Mouse (Mus musculus) erythroid progenitor cell, adult 5-6 weeks (primary cell): ENCODE data around the gene Trio. TPM values are rescaled to one million over a fixed set of nuclear protein-coding genes. Genes with fewer than 3 reads are reported as not detected.

Experiments
- ATAC-seq: replicated peaks from 2 replicates; pipeline ENCODE4 v1.8.0; 2016; ENCODE audit warnings: moderate number of reproducible peaks, mild to moderate bottlenecking, moderate TSS enrichment, inconsistent platforms; ENCODE audit not compliant: poor library complexity, low FRiP score, severe bottlenecking
- total RNA-seq, 2 experiments: library from RNA; stranded (forward) in 1 of 2; stranded (reverse) in 1 of 2; fragments of 150-400 nt in 1 of 2; fragments of 186-747, 209-891 nt in 1 of 2; gene quantifications; 2 replicates each; pipeline versions ENCODE4 v1.2.3 to v1.2.4; 2015 to 2017; ENCODE audit warnings: low replicate concordance in 2 of 2

Gene Trio
- total RNA-seq, 2 experiments from 2014 or later: 3.4 to 6.3 TPM

GRCm38 (mm10) chr15:27931459-27931858, 94.2 kb downstream of the Trio start:
- no peak for ATAC-seq

GRCm38 (mm10) chr15:27927614-27928013, 98.0 kb downstream of the Trio start:
- no peak for ATAC-seq

GRCm38 (mm10) chr15:27926941-27927340, 98.7 kb downstream of the Trio start:
- ATAC-seq: no peak

GRCm38 (mm10) chr15:27926450-27926849, 99.2 kb downstream of the Trio start:
- ATAC-seq: no peak

- ATAC-seq: no peak
Measured at GRCm38 (mm10) chr15:27925865-27926264, 99.8 kb downstream of the Trio start.

GRCm38 (mm10) chr15:27925004-27925635, 100.5 kb downstream of the Trio start:
- ATAC-seq: no peak

GRCm38 (mm10) chr15:27923987-27924341, 101.7 kb downstream of the Trio start:
- ATAC-seq: no peak

GRCm38 (mm10) chr15:27923280-27923986, 102.2 kb downstream of the Trio start:
- 0 out of 2 replicates have a peak, but pooled peaks have one; percentile 57 for ATAC-seq

- ATAC-seq: no peak
Measured at GRCm38 (mm10) chr15:27920751-27921150, 104.9 kb downstream of the Trio start.

- no peak for ATAC-seq
Measured at GRCm38 (mm10) chr15:27919540-27919939, 106.1 kb downstream of the Trio start.

- ATAC-seq: no peak
Measured at GRCm38 (mm10) chr15:27918798-27919197, 106.8 kb downstream of the Trio start.

- ATAC-seq: no peak
Measured at GRCm38 (mm10) chr15:27916204-27916603, 109.4 kb downstream of the Trio start.

- ATAC-seq: no peak
Measured at GRCm38 (mm10) chr15:27913013-27913412, 112.6 kb downstream of the Trio start.

- no peak for ATAC-seq
Measured at GRCm38 (mm10) chr15:27911196-27911595, 114.5 kb downstream of the Trio start.

GRCm38 (mm10) chr15:27910179-27910578, 115.5 kb downstream of the Trio start:
- ATAC-seq: no peak

GRCm38 (mm10) chr15:27907649-27908048, 118.0 kb downstream of the Trio start:
- no peak for ATAC-seq

GRCm38 (mm10) chr15:27906409-27906808, 119.2 kb downstream of the Trio start:
- ATAC-seq: no peak

- no peak for ATAC-seq
Measured at GRCm38 (mm10) chr15:27905341-27905740, 120.3 kb downstream of the Trio start.

GRCm38 (mm10) chr15:27904346-27905005, 121.2 kb downstream of the Trio start:
- no peak for ATAC-seq

GRCm38 (mm10) chr15:27901200-27901599, 124.4 kb downstream of the Trio start:
- ATAC-seq: no peak

- no peak for ATAC-seq
Measured at GRCm38 (mm10) chr15:27898795-27899406, 126.7 kb downstream of the Trio start.
